Mouse (Mus musculus): Measurements from ENCODE around the gene Pgs1. TPM values are rescaled to one million over a fixed set of nuclear protein-coding genes. Genes with fewer than 3 reads are reported as not detected.

Gene Pgs1
- total RNA-seq, 4 experiments from 2014 or later: 16.4 to 20.6 (median 19.2) TPM

- no peak for DNase-seq (ENCODE audit: low spot score)
Measured at GRCm38 (mm10) chr11:117975211-117975967, 10.7 kb upstream of the Pgs1 start.

GRCm38 (mm10) chr11:117976081-117976582 is 10.0 kb upstream of the Pgs1 start:
- no peak for DNase-seq (ENCODE audit: low spot score)

GRCm38 (mm10) chr11:117977694-117978360 is 8.3 kb upstream of the Pgs1 start:
- DNase-seq (ENCODE audit: low spot score): no peak

GRCm38 (mm10) chr11:117979388-117979787 is 6.7 kb upstream of the Pgs1 start:
- DNase-seq (ENCODE audit: low spot score): no peak

GRCm38 (mm10) chr11:117982426-117982825 is 3.7 kb upstream of the Pgs1 start:
- DNase-seq (ENCODE audit: low spot score): no peak

GRCm38 (mm10) chr11:117983770-117984169 is 2.3 kb upstream of the Pgs1 start:
- DNase-seq (ENCODE audit: low spot score): no peak

GRCm38 (mm10) chr11:117987032-117987451 is 950 bp downstream of the Pgs1 start:
- no peak for DNase-seq (ENCODE audit: low spot score)

GRCm38 (mm10) chr11:117987968-117988367 is 1.9 kb downstream of the Pgs1 start:
- no peak for DNase-seq (ENCODE audit: low spot score)

GRCm38 (mm10) chr11:117989241-117989640 is 3.1 kb downstream of the Pgs1 start:
- no peak for DNase-seq (ENCODE audit: low spot score)

- DNase-seq (ENCODE audit: low spot score): no peak
Measured at GRCm38 (mm10) chr11:117989926-117990325, 3.8 kb downstream of the Pgs1 start.

- DNase-seq (ENCODE audit: low spot score): peak; percentile 54
Measured at GRCm38 (mm10) chr11:117991502-117992470, 5.7 kb downstream of the Pgs1 start.

GRCm38 (mm10) chr11:117993190-117994175 is 7.4 kb downstream of the Pgs1 start:
- DNase-seq (ENCODE audit: low spot score): no peak

GRCm38 (mm10) chr11:117994250-117995057 is 8.4 kb downstream of the Pgs1 start:
- peak; percentile 66 for DNase-seq (ENCODE audit: low spot score)

GRCm38 (mm10) chr11:117995255-117995654 is 9.2 kb downstream of the Pgs1 start:
- DNase-seq (ENCODE audit: low spot score): no peak

- DNase-seq (ENCODE audit: low spot score): no peak
Measured at GRCm38 (mm10) chr11:117995661-117996060, 9.6 kb downstream of the Pgs1 start.

GRCm38 (mm10) chr11:117996066-117996465 is 10.0 kb downstream of the Pgs1 start:
- DNase-seq (ENCODE audit: low spot score): no peak

GRCm38 (mm10) chr11:117997085-117997484 is 11.0 kb downstream of the Pgs1 start:
- no peak for DNase-seq (ENCODE audit: low spot score)

GRCm38 (mm10) chr11:117998356-117998755 is 12.3 kb downstream of the Pgs1 start:
- DNase-seq (ENCODE audit: low spot score): no peak

GRCm38 (mm10) chr11:117999260-117999934 is 13.3 kb downstream of the Pgs1 start:
- DNase-seq (ENCODE audit: low spot score): no peak
